Mouse (Mus musculus) embryo, embryonic 10 days (tissue): Measurements from ENCODE around the gene Gm40193.
"Not testable (repeated sequence)": the region's sequence is repeated elsewhere in the genome, so short reads cannot be mapped to it uniquely, and the experiment has no call there.

Experiments used
- DNase-seq: peaks from one replicate; pipeline ENCODE4 v3.0.0-alpha.2; 2015; ENCODE audit warnings: low spot score

The Gm40193 gene

GRCm38 (mm10) chr11:70540928-70541327 lies 8.2 kb upstream of the Gm40193 start:
- no peak for DNase-seq

GRCm38 (mm10) chr11:70539877-70540587 lies 7.3 kb upstream of the Gm40193 start, which contains the start of gene Pld2:
TSS of gene Pld2 (plus strand) at chr11:70540064.
- peak; percentile 84 for DNase-seq

- no peak for DNase-seq
These were observed 6.7 kb upstream of the Gm40193 start for GRCm38 (mm10) chr11:70539423-70539822.

GRCm38 (mm10) chr11:70531065-70531464 lies 1.7 kb downstream of the Gm40193 start:
- DNase-seq: not testable (repeated sequence)

- no peak for DNase-seq
These were observed 4.1 kb downstream of the Gm40193 start for GRCm38 (mm10) chr11:70528610-70529009.

- no peak for DNase-seq
These were observed 6.5 kb downstream of the Gm40193 start for GRCm38 (mm10) chr11:70526211-70526610.

- peak; percentile 33 for DNase-seq
These were observed 7.0 kb downstream of the Gm40193 start for GRCm38 (mm10) chr11:70525726-70526125.

GRCm38 (mm10) chr11:70525184-70525678 lies 7.5 kb downstream of the Gm40193 start, which contains the start of gene Psmb6:
TSS of gene Psmb6 (plus strand) at chr11:70525367.
- DNase-seq: peak; percentile 98

- no peak for DNase-seq
These were observed 8.0 kb downstream of the Gm40193 start for GRCm38 (mm10) chr11:70524782-70525181.

- peak; percentile 53 for DNase-seq
These were observed 9.3 kb downstream of the Gm40193 start for GRCm38 (mm10) chr11:70523306-70523989.

GRCm38 (mm10) chr11:70520178-70520769 lies 12.5 kb downstream of the Gm40193 start:
- peak; percentile 67 for DNase-seq

GRCm38 (mm10) chr11:70518923-70519322 lies 13.8 kb downstream of the Gm40193 start, which contains the start of gene Gltpd2:
TSS of gene Gltpd2 (plus strand) at chr11:70519196.
- no peak for DNase-seq

GRCm38 (mm10) chr11:70518436-70518835 lies 14.3 kb downstream of the Gm40193 start:
- no peak for DNase-seq

GRCm38 (mm10) chr11:70516352-70516751 lies 16.4 kb downstream of the Gm40193 start:
- DNase-seq: peak; percentile 72

GRCm38 (mm10) chr11:70514288-70514687 lies 18.5 kb downstream of the Gm40193 start, which contains the start of gene Vmo1:
TSS of gene Vmo1 (minus strand) at chr11:70514616.
- DNase-seq: no peak

GRCm38 (mm10) chr11:70513520-70513919 lies 19.2 kb downstream of the Gm40193 start:
- DNase-seq: no peak

- DNase-seq: no peak
These were observed 19.9 kb downstream of the Gm40193 start for GRCm38 (mm10) chr11:70512709-70513342.

- DNase-seq: no peak
These were observed 20.9 kb downstream of the Gm40193 start for GRCm38 (mm10) chr11:70511825-70512224.

GRCm38 (mm10) chr11:70511242-70511641 lies 21.5 kb downstream of the Gm40193 start:
- DNase-seq: no peak

- peak; percentile 73 for DNase-seq
These were observed 22.8 kb downstream of the Gm40193 start for GRCm38 (mm10) chr11:70509753-70510564.

- DNase-seq: no peak
These were observed 25.7 kb downstream of the Gm40193 start for GRCm38 (mm10) chr11:70506962-70507515.
